Mouse (Mus musculus) MEL (cell line): ENCODE data around the gene Lasp1. TPM values are rescaled to one million over a fixed set of nuclear protein-coding genes. Genes with fewer than 3 reads are reported as not detected.

Experiments
- DNase-seq: peaks from one replicate; pipeline ENCODE4 v3.0.0; 2011; ENCODE audit warnings: low read depth, low spot score
- H3K27ac ChIP-seq: 2 replicates; pipeline ENCODE4 v1.5.1; 2012; ENCODE audit warnings: low read depth, mild to moderate bottlenecking, control low read depth, low read length, moderate library complexity; ENCODE audit not compliant: control insufficient read depth
- H3K27me3 ChIP-seq, 2 experiments: fragments of 150-350 bp in 1 of 2; sonication (generic) in 1 of 2; 2 replicates each; pipeline ENCODE4 v1.6.1; 2012; ENCODE audit warnings: low read length in 2 of 2, mild to moderate bottlenecking in 2 of 2, improper control_type of control experiment in 1 of 2, moderate library complexity in 1 of 2; ENCODE audit not compliant: insufficient read depth in 2 of 2, control insufficient read depth in 1 of 2
- H3K36me3 ChIP-seq, 2 experiments: 2 replicates each; pipeline ENCODE4 v1.6.1; 2012 to 2014; ENCODE audit warnings: low read length in 2 of 2, improper control_type of control experiment in 1 of 2, inconsistent platforms in 1 of 2, mild to moderate bottlenecking in 1 of 2; ENCODE audit not compliant: insufficient read depth in 2 of 2, control insufficient read depth in 1 of 2
- H3K4me1 ChIP-seq, 2 experiments: fragments of 150-350 bp in 1 of 2; sonication (generic) in 1 of 2; 2 replicates each; pipeline ENCODE4 v1.6.1; 2012; ENCODE audit warnings: low read length in 2 of 2, improper control_type of control experiment in 1 of 2, mild to moderate bottlenecking in 1 of 2; ENCODE audit not compliant: insufficient read depth in 2 of 2, control insufficient read depth in 1 of 2
- H3K4me3 ChIP-seq, 2 experiments: fragments of 150-350 bp in 1 of 2; sonication (generic) in 1 of 2; 2 replicates each; pipeline ENCODE4 v1.5.1; 2012; ENCODE audit warnings: low read depth in 2 of 2, low read length in 2 of 2, mild to moderate bottlenecking in 2 of 2, moderate library complexity in 2 of 2, control low read depth in 1 of 2, improper control_type of control experiment in 1 of 2; ENCODE audit not compliant: control insufficient read depth in 1 of 2, insufficient read depth in 1 of 2
- H3K79me2 ChIP-seq: 2 replicates; pipeline ENCODE4 v1.6.1; 2012; ENCODE audit warnings: mild to moderate bottlenecking, low read length, moderate library complexity; ENCODE audit not compliant: control insufficient read depth, poor library complexity, insufficient read depth
- H3K9ac ChIP-seq: 2 replicates; pipeline ENCODE4 v1.6.1; 2012; ENCODE audit warnings: low read depth, mild to moderate bottlenecking, control low read depth, low read length, moderate library complexity; ENCODE audit not compliant: control insufficient read depth, poor library complexity, severe bottlenecking
- H3K9me3 ChIP-seq: fragments of 150-350 bp; sonication (generic); replicated peaks from 2 replicates; pipeline ENCODE4 v1.6.1; 2012; ENCODE audit warnings: mild to moderate bottlenecking, low read length, improper control_type of control experiment, moderate library complexity; ENCODE audit not compliant: insufficient read depth
- BHLHE40 ChIP-seq: IDR thresholded peaks from 2 replicates; pipeline ENCODE4 v1.6.1; 2012; ENCODE audit warnings: low read depth, mild to moderate bottlenecking, inconsistent platforms, low read length, improper control_type of control experiment, borderline replicate concordance
- ELF1 ChIP-seq: IDR thresholded peaks from 2 replicates; pipeline ENCODE4 v1.6.1; 2014; ENCODE audit warnings: low read depth, mild to moderate bottlenecking, inconsistent platforms, low read length, improper control_type of control experiment, moderate library complexity
- ETS1 ChIP-seq: IDR thresholded peaks from 2 replicates; pipeline ENCODE4 v1.6.1; 2012; ENCODE audit warnings: low read depth, mild to moderate bottlenecking, inconsistent platforms, low read length, improper control_type of control experiment, moderate library complexity
- GATA1 ChIP-seq: IDR thresholded peaks from 2 replicates; pipeline ENCODE4 v1.6.1; 2011; ENCODE audit warnings: low read depth, low read length, improper control_type of control experiment
- JUND ChIP-seq: IDR thresholded peaks from 2 replicates; pipeline ENCODE4 v1.6.1; 2011; ENCODE audit warnings: low read depth, mild to moderate bottlenecking, improper control_type of control experiment, low read length
- MAFK ChIP-seq: IDR thresholded peaks from 2 replicates; pipeline ENCODE4 v1.6.1; 2011; ENCODE audit warnings: low read depth, mild to moderate bottlenecking, low read length, improper control_type of control experiment, borderline replicate concordance
- MAX ChIP-seq: IDR thresholded peaks from 2 replicates; pipeline ENCODE4 v1.6.1; 2011; ENCODE audit warnings: low read length, improper control_type of control experiment
- MYB ChIP-seq: IDR thresholded peaks from 2 replicates; pipeline ENCODE4 v1.6.1; 2011; ENCODE audit warnings: mild to moderate bottlenecking, low read depth, low read length, improper control_type of control experiment
- POLR2AphosphoS2 ChIP-seq: IDR thresholded peaks from 2 replicates; pipeline ENCODE4 v1.6.1; 2011; ENCODE audit warnings: low read length, improper control_type of control experiment
- POLR2AphosphoS5 ChIP-seq: IDR thresholded peaks from 2 replicates; pipeline ENCODE4 v1.6.1; 2012; ENCODE audit warnings: low read depth, borderline replicate concordance, mild to moderate bottlenecking, inconsistent platforms, low read length, moderate library complexity, mixed read lengths
- RAD21 ChIP-seq: IDR thresholded peaks from 2 replicates; pipeline ENCODE4 v1.6.1; 2011; ENCODE audit warnings: mild to moderate bottlenecking, low read depth, low read length, improper control_type of control experiment
- SIN3A ChIP-seq: IDR thresholded peaks from 2 replicates; pipeline ENCODE4 v1.6.1; 2012; ENCODE audit warnings: low read length, improper control_type of control experiment, inconsistent platforms
- TAL1 ChIP-seq: IDR thresholded peaks from 2 replicates; pipeline ENCODE4 v1.6.1; 2012; ENCODE audit warnings: mild to moderate bottlenecking, inconsistent platforms, low read length, moderate library complexity, mixed read lengths
- TCF12 ChIP-seq: IDR thresholded peaks from 2 replicates; pipeline ENCODE4 v1.6.1; 2014; ENCODE audit warnings: low read depth, mild to moderate bottlenecking, inconsistent platforms, low read length, improper control_type of control experiment, moderate library complexity
- USF2 ChIP-seq, 2 experiments: IDR thresholded peaks; 2 replicates each; pipeline ENCODE4 v1.6.1; 2011 to 2012; ENCODE audit warnings: improper control_type of control experiment in 2 of 2, low read length in 2 of 2, borderline replicate concordance in 1 of 2, inconsistent platforms in 1 of 2, low read depth in 1 of 2, mild to moderate bottlenecking in 1 of 2; ENCODE audit not compliant: insufficient read depth in 1 of 2
- polyA plus RNA-seq, 2 experiments: library from polyadenylated mRNA; stranded (reverse) in 1 of 2; unstranded in 1 of 2; fragments of >175 nt in 1 of 2; fragments of >200 nt in 1 of 2; gene quantifications; 2 replicates each; pipeline versions ENCODE4 v1.2.1 to v1.2.4; 2012; ENCODE audit warnings: low replicate concordance in 2 of 2, low read depth in 1 of 2; ENCODE audit not compliant: insufficient read length in 2 of 2, insufficient read depth in 1 of 2, missing spikeins in 1 of 2
- total RNA-seq: library from RNA; depleted of rRNA; stranded (reverse); fragments of 300-350 nt; gene quantifications from 2 replicates; pipeline ENCODE4 v1.2.3, GENCODE M21; 2012

The Lasp1 gene
- total and polyA plus RNA-seq, 3 experiments: 13.3 to 38.7 TPM; not detected in 1

GRCm38 (mm10) chr11:97829365-97829764 is 30.6 kb downstream of the Lasp1 start:
- Histone ChIP-seq H3K36me3 (peaks cover 1 to 4% of the 10 kb centered on the region in 2 experiments), H3K4me1 (peaks cover 11 to 19% of the 10 kb centered on the region in 2 experiments), H3K27ac (no peak overlapping the region), H3K9me3 (no peaks in the 10 kb centered on the region), H3K9ac (no peak overlapping the region), H3K27me3 (no peaks in the 10 kb centered on the region), H3K4me3 (no peak overlapping the region), H3K79me2 (no peaks in the 10 kb centered on the region)
- DNase-seq: no peak
- TF ChIP-seq MAX (no peak), MYB (no peak), TCF12 (no peak), ELF1 (no peak)

GRCm38 (mm10) chr11:97829913-97830476 is 31.2 kb downstream of the Lasp1 start:
- Histone ChIP-seq H3K9me3 (no peaks in the 10 kb centered on the region), H3K36me3 (peaks cover 1 to 4% of the 10 kb centered on the region in 2 experiments), H3K4me3 (no peak overlapping the region), H3K79me2 (no peaks in the 10 kb centered on the region), H3K4me1 (peaks cover 11 to 19% of the 10 kb centered on the region in 2 experiments), H3K27me3 (no peaks in the 10 kb centered on the region), H3K27ac (no peak overlapping the region), H3K9ac (no peak overlapping the region)
- no peak for TF ChIP-seq POLR2AphosphoS5
- no peak for TF ChIP-seq TAL1
- TF ChIP-seq MAFK: no peak
- no peak for TF ChIP-seq SIN3A
- TF ChIP-seq ELF1: no peak
- no peak for TF ChIP-seq JUND
- no peak for TF ChIP-seq BHLHE40
- no peak for TF ChIP-seq TCF12
- TF ChIP-seq USF2 (IDR thresholded peaks at IDR 0.05; ENCODE audit: borderline replicate concordance in 1 of 2, insufficient read depth in 1 of 2, low read depth in 1 of 2, low read length in 2 of 2): no peak
- TF ChIP-seq GATA1: no peak
- no peak for TF ChIP-seq RAD21
- TF ChIP-seq MYB: no peak
- no peak for TF ChIP-seq POLR2AphosphoS2
- no peak for TF ChIP-seq ETS1
- DNase-seq: no peak
